Mouse (Mus musculus): Measurements from ENCODE around the gene Pi4kb.

The Pi4kb gene

GRCm38 (mm10) chr3:94974528-94975422 is at the start of gene Pi4kb:
TSS of gene Pi4kb (plus strand) at chr3:94974731.
- TF ChIP-seq GATA4 (IDR thresholded peaks at IDR 0.05; ENCODE audit: insufficient replicate concordance, low read length): no peak

DNA sequence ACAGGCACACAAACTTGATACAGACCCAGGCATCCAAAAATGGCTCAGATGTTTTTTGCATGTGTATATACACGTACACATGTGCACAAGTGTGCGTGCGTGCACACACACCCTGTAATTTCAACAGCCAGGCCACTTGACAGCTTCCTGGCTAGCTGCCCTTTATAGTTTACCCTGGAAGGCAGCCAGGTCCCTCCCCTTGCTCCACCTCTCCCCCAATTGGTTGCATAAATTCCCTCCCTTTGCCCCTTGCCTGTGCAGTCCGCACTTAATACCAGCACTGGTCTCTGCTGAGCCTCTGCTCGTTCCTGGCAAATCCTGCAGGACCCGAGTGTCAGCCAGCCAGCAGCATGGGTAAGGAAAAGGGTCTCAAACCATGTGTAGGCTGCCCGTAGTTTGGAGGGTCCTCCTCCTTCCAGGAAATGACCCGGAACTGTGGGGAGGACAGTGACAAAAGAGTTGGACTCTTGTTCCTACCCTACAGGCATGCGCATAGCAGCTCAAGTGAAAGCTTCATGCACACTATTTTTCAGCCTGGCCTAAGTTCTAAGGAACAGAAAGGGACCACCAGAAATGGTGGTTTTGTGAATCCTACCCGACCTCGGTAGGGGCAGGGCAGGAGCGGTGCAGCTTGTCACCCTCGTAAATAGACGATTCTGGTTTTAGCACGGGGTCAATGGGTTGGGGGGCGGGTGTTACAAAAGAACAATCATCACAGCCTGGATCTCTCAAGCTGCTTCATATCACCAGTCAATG is 41.5 kb upstream of the Pi4kb start, which contains the start of gene Selenbp1:
Gene Selenbp1 (plus strand): TSS at position 248 of the 756 bp plus-strand sequence.
- no peak for TF ChIP-seq GATA4 (IDR thresholded peaks at IDR 0.05; ENCODE audit: insufficient replicate concordance, low read length)

GRCm38 (mm10) chr3:94948066-94948614 is 26.4 kb upstream of the Pi4kb start:
- TF ChIP-seq GATA4 (IDR thresholded peaks at IDR 0.05; ENCODE audit: insufficient replicate concordance, low read length): no peak

DNA sequence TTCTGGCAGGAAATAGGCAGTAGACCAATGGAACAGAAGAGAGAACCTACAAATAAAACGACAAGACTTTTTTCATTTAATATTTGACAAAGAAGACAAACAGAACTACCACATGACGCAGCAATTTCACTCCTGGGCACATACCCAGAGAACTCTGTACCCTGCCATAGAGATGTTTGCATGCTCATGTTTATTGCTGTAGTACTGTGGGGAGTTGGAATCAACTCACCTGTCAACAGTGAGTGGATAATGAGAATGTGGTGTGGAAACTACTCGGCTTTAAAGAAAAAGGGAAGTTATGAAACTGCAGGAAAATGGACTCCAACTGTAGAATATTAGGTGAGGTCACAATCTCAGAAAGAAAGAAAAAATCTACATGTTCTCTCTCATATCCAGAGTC is 24.9 kb upstream of the Pi4kb start:
- no peak for TF ChIP-seq GATA4 (IDR thresholded peaks at IDR 0.05; ENCODE audit: insufficient replicate concordance, low read length)

GRCm38 (mm10) chr3:94952806-94953205 is 21.7 kb upstream of the Pi4kb start:
- TF ChIP-seq GATA4 (IDR thresholded peaks at IDR 0.05; ENCODE audit: insufficient replicate concordance, low read length): no peak

DNA sequence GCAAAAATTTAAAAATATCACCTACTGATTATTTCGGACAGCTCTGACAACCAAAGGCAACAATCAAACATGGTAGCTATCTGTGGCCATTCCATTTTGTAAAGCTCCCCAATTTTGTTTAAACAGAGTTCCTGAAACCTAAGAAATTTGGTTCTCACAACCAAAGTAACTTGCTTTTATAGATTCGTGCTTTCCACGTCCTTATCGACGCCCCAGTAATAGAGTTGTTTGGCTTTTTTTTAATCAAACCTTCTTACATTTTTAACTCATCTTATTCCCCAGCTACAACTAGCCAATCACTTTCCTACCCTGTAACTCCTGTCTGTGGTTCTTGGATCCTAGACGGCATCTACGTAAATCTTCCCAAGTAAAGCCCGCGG is 21.2 kb upstream of the Pi4kb start:
- no peak for TF ChIP-seq GATA4 (IDR thresholded peaks at IDR 0.05; ENCODE audit: insufficient replicate concordance, low read length)

DNA sequence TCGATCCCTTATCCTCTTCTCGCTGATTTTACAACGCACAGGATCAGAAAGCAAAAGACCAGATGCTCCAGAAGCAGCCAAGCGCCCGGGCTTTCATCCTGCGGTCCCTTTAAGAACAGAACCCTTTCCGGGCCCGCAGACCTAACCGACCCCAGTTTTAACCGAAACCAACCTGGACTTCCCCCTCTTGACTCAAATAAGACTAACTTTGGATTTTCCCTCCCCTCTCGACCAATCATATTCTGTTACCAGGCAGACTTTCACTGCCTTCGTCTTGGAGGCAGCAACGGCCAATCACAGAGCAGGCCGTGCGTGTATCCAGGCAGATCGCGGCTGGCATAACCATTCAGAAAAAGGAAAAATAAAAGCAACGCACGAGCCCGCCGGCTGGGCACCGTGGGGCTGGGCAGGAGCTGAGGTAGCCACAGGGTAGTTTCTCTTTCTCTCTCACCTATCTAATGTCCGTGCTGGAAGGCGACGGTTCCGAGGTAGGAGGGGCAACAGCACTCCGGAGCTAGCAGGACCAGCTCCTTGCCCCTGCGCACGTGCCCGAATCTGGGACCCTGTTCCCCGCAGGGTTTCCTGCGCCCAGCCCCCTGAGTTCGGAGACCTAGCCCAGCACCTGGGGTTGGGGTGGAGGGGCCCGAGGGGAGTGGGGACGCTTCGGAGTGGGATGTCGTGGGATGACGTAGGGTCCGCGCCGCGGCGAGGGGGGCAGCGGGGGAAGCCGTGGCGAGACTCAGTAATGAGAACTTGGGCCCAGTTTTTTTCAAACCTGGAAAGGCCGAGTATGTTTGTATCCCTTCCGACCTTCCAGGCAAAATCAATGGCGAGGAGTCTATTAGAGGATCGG is 20.5 kb upstream of the Pi4kb start, which contains the start of gene Rfx5:
Gene Rfx5 (plus strand): TSS at position 312 of the 853 bp plus-strand sequence.
- no peak for TF ChIP-seq GATA4 (IDR thresholded peaks at IDR 0.05; ENCODE audit: insufficient replicate concordance, low read length)

DNA sequence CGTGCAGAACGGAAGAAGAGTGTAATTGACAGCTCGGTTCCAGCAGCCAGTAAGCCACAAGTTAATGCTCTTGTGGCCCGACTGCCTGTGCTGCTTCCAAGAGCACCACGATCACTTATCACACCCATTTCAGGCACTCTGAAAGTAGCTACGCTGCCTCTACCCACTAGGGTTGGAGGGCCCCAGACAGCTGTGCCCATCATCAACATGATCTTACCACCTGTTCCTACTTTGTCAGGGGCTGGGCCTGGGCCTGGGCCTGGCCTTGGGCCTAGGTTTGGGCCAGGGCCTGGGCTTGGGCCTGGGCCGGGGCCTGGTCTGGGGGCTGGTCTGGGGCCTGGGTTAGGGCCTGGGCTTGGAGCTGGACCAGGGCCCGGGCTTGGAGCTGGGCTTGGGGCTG is 16.2 kb upstream of the Pi4kb start:
- TF ChIP-seq GATA4 (IDR thresholded peaks at IDR 0.05; ENCODE audit: insufficient replicate concordance, low read length): no peak

DNA sequence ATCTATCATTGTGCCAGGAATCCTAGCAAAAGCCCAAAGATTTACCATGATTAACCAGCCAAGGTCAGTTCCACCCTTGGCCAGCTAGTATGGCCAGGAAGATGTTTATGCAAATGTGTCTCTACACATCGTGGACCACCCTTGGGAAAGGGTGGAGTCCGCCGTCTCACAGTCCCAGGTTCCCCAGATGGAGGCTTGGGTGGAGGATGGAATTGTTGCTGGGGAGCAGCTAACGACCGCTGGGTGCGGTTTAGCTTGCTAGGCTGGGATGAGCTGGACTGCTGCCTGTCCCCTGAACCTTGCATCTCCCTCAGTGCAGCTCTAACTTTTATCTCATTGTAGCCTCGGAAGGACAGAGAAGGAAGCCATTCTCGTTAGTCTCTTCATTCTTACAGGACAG is 14.7 kb upstream of the Pi4kb start:
- TF ChIP-seq GATA4 (IDR thresholded peaks at IDR 0.05; ENCODE audit: insufficient replicate concordance, low read length): no peak

DNA sequence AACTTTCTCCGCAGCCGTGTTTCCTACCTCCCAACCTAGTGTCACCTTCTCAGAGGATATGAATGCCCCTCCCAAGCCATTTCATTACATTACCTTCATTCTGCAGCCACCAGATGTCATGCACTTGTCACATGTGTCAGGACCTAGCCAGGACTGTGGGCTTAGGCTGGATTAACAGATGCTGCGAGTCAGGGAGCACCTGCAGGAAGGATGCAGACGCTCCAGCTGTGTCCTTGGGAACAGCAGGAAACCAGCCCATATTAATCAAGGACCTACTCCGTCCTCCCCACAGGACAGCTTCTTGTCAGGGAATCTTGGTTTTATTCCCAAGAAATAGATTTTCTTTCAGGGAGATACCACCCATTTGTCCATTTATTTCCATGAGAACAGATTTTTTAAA is 14.2 kb upstream of the Pi4kb start:
- TF ChIP-seq GATA4 (IDR thresholded peaks at IDR 0.05; ENCODE audit: insufficient replicate concordance, low read length): no peak

GRCm38 (mm10) chr3:94964989-94965388 is 9.5 kb upstream of the Pi4kb start:
- TF ChIP-seq GATA4 (IDR thresholded peaks at IDR 0.05; ENCODE audit: insufficient replicate concordance, low read length): no peak

- no peak for TF ChIP-seq GATA4 (IDR thresholded peaks at IDR 0.05; ENCODE audit: insufficient replicate concordance, low read length)
Measured at GRCm38 (mm10) chr3:94965878-94966277, 8.7 kb upstream of the Pi4kb start.

DNA sequence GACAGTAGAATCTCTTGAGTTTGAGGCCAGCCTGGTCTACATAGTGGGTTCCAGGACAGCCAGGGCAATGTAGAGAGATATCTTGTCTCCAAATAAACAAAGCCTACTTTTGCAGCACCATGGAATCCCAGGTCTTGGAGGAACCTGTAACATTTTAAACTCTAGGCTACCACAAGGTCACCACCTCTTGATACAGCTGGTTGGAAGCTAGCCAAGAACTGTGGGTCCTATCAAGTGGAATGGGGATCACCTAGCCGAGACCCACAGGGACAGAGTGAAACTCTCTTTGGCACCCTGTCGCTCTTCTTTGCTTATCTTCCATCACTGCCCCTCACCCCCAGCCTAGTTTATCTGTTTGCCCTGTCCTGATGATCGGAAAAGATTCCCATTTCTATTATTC is 2.0 kb upstream of the Pi4kb start:
- no peak for TF ChIP-seq GATA4 (IDR thresholded peaks at IDR 0.05; ENCODE audit: insufficient replicate concordance, low read length)

DNA sequence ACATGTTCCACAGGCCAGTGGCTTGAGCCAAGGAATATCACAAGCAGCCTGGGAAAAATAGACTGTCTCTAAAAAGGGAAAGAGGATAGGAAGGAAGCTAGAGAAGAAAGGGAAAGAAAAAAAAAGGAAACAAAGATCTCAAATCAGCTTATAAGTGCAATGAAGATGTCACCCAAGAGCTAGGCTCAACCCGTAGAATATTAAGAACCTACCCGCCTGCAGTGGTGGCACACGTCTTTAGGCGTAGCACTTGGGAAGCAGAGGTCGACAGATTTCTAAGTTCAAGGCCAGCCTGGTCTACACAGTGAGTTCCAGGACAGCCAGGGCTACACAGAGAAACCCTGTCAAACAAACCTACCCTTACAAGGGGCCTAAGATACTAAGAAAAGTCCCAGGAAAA is 911 bp upstream of the Pi4kb start:
- TF ChIP-seq GATA4 (IDR thresholded peaks at IDR 0.05; ENCODE audit: insufficient replicate concordance, low read length): no peak

DNA sequence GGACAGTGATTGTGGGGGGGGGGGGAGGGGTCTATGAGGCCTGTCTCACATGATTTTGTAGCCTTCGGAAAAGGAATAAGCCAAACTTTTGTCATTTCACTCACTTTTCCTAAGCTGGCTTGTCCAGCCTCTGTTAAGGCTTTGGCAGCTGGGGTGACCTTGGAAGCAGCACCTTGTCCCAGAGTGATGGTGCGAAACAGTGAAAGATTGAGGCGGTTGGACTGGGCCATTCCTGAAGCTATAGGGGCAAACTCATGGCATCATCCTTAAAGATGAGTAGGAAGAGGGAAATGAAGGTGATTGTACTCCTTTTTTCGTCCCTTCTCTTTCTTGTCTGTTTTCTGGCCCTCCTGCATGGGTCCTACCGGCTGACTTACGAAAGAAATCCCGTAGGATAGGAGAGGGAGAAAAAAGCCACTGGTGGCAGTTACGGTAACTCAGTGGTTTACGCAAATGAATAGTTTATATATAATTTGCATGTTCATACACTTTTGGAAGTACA is 454 bp upstream of the Pi4kb start:
- no peak for TF ChIP-seq GATA4 (IDR thresholded peaks at IDR 0.05; ENCODE audit: insufficient replicate concordance, low read length)
